Mouse (Mus musculus) thymus, adult 2 months (tissue): ENCODE data around the gene Snx3. TPM values are rescaled to one million over a fixed set of nuclear protein-coding genes. Genes with fewer than 3 reads are reported as not detected.

Experiments
- DNase-seq: peaks from one replicate; pipeline ENCODE4 v3.0.0; 2021
- H3K27ac ChIP-seq: fragments of 200-500 bp; 2 replicates; pipeline ENCODE4 v1.5.1; 2012; ENCODE audit warnings: low read length, control low read depth; ENCODE audit not compliant: control insufficient read depth, insufficient read depth
- H3K27me3 ChIP-seq: fragments of 200-500 bp; 2 replicates; pipeline ENCODE4 v1.6.1; 2012; ENCODE audit warnings: mild to moderate bottlenecking, low read length, moderate library complexity, mixed read lengths; ENCODE audit not compliant: control insufficient read depth, insufficient read depth
- H3K36me3 ChIP-seq: fragments of 200-500 bp; 2 replicates; pipeline ENCODE4 v1.6.1; 2012; ENCODE audit warnings: mild to moderate bottlenecking, low read length, moderate library complexity; ENCODE audit not compliant: control insufficient read depth, insufficient read depth
- H3K4me1 ChIP-seq: fragments of 200-500 bp; replicated peaks from 2 replicates; pipeline ENCODE4 v1.6.1; 2012; ENCODE audit warnings: low read length; ENCODE audit not compliant: control insufficient read depth, insufficient read depth
- H3K4me3 ChIP-seq: fragments of 200-500 bp; 2 replicates; pipeline ENCODE4 v1.5.1; 2012; ENCODE audit warnings: mild to moderate bottlenecking, low read length, control low read depth, moderate library complexity; ENCODE audit not compliant: control insufficient read depth, insufficient read depth
- CTCF ChIP-seq: fragments of 200-500 bp; IDR thresholded peaks from 2 replicates; pipeline ENCODE4 v1.5.1; 2012; ENCODE audit warnings: mild to moderate bottlenecking, control low read depth, low read length, moderate library complexity, borderline replicate concordance; ENCODE audit not compliant: control insufficient read depth, poor library complexity, insufficient read depth; ENCODE audit errors: extremely low read depth
- POLR2A ChIP-seq: fragments of 200-500 bp; IDR thresholded peaks from 2 replicates; pipeline ENCODE4 v1.6.1; 2012; ENCODE audit warnings: mild to moderate bottlenecking, low read length, control low read depth, moderate library complexity; ENCODE audit not compliant: control insufficient read depth, poor library complexity, insufficient read depth; ENCODE audit errors: extremely low read depth
- WGBS: fragments of 180-500 bp; shearing (Covaris S2); methylation state at CpG from one replicate; pipeline ENCODE4 v1.1.7; 2018; 5-methylcytosine and 5-hydroxymethylcytosine counted together
- polyA plus RNA-seq: library from polyadenylated mRNA; depleted of rRNA; stranded (reverse); fragments of >200 nt; gene quantifications from 2 replicates; pipeline ENCODE4 v1.2.3, GENCODE M21; 2012

The Snx3 gene
- polyA plus RNA-seq, 1 experiment, result 380 TPM

GRCm38 (mm10) chr10:42577525-42578280 lies 75.9 kb downstream of the Snx3 start:
- Histone ChIP-seq H3K27me3 (peaks cover 28% of the 10 kb centered on the region), H3K4me1 (no peaks in the 10 kb centered on the region), H3K36me3 (no peaks in the 10 kb centered on the region), H3K27ac (no peak overlapping the region), H3K4me3 (no peak overlapping the region)
- no peak for DNase-seq
- TF ChIP-seq CTCF (no peak), POLR2A (no peak)
- WGBS, result 10% methylated on average over 15 of the region's 15 CpGs

DNA sequence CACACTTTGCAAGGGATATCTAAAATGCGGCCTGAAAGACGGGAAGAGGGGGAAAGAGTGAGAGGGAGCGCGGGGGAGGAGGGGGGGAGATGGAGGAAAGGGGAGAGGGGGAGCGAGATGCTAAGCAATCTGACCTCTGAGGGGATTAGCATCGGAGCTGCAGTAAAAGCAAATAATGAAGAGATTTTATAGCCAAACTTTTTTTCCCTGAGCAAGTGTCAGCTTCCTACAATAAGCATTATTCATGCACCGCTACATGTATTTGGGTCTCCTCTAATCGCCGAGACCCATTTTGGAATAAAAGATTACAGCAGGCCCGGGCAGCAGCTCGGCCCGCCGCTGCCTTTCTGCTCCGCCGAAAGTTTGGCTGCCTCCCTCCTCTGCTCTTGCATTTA lies 76.4 kb downstream of the Snx3 start:
- Histone ChIP-seq H3K27ac (no peak overlapping the region), H3K36me3 (no peaks in the 10 kb centered on the region), H3K4me3 (no peak overlapping the region), H3K4me1 (no peaks in the 10 kb centered on the region), H3K27me3 (peaks cover 24% of the 10 kb centered on the region)
- WGBS, result 8% methylated on average over 15 of the region's 15 CpGs
- TF ChIP-seq CTCF, result no peak
- no peak for TF ChIP-seq POLR2A
- DNase-seq, result no peak

- TF ChIP-seq CTCF (no peak), POLR2A (no peak)
- peaks cover 21% of the 10 kb centered on the region for H3K27me3 ChIP-seq
- H3K4me1 ChIP-seq, result no peaks in the 10 kb centered on the region
- no peaks in the 10 kb centered on the region for H3K36me3 ChIP-seq
- DNase-seq, result no peak
- no peak overlapping the region for H3K27ac ChIP-seq
- 8% methylated on average over 22 of the region's 22 CpGs for WGBS
- no peak overlapping the region for H3K4me3 ChIP-seq
Measured at GRCm38 (mm10) chr10:42578698-42579474, 77.1 kb downstream of the Snx3 start.

GRCm38 (mm10) chr10:42579475-42580130 lies 77.8 kb downstream of the Snx3 start:
- DNase-seq, result no peak
- Histone ChIP-seq H3K4me1 (no peaks in the 10 kb centered on the region), H3K27ac (no peak overlapping the region), H3K4me3 (no peak overlapping the region), H3K27me3 (peaks cover 29% of the 10 kb centered on the region), H3K36me3 (no peaks in the 10 kb centered on the region)
- TF ChIP-seq CTCF (no peak), POLR2A (no peak)
- WGBS, result 3% methylated on average over 40 of the region's 41 CpGs

GRCm38 (mm10) chr10:42580131-42580950 lies 78.5 kb downstream of the Snx3 start:
- no peak for TF ChIP-seq CTCF
- TF ChIP-seq POLR2A, result no peak
- H3K4me1 ChIP-seq, result no peaks in the 10 kb centered on the region
- peaks cover 29% of the 10 kb centered on the region for H3K27me3 ChIP-seq
- no peaks in the 10 kb centered on the region for H3K36me3 ChIP-seq
- WGBS, result 8% methylated on average over 29 of the region's 29 CpGs
- DNase-seq, result no peak
- no peak overlapping the region for H3K27ac ChIP-seq
- no peak overlapping the region for H3K4me3 ChIP-seq

- no peaks in the 10 kb centered on the region for H3K4me1 ChIP-seq
- no peak for TF ChIP-seq CTCF
- no peak for TF ChIP-seq POLR2A
- H3K4me3 ChIP-seq, result no peak overlapping the region
- no peak overlapping the region for H3K27ac ChIP-seq
- H3K36me3 ChIP-seq, result no peaks in the 10 kb centered on the region
- no peak for DNase-seq
- H3K27me3 ChIP-seq, result peaks cover 29% of the 10 kb centered on the region
- WGBS, result 16% methylated on average over 7 of the region's 7 CpGs
Measured at GRCm38 (mm10) chr10:42580951-42581277, 79.1 kb downstream of the Snx3 start.
